Mouse (Mus musculus): Measurements from ENCODE around the gene Hipk4. TPM values are rescaled to one million over a fixed set of nuclear protein-coding genes. Genes with fewer than 3 reads are reported as not detected.

Hipk4 gene
- polyA plus RNA-seq, 1 experiment from 2014 or later: 0.04 TPM

DNA sequence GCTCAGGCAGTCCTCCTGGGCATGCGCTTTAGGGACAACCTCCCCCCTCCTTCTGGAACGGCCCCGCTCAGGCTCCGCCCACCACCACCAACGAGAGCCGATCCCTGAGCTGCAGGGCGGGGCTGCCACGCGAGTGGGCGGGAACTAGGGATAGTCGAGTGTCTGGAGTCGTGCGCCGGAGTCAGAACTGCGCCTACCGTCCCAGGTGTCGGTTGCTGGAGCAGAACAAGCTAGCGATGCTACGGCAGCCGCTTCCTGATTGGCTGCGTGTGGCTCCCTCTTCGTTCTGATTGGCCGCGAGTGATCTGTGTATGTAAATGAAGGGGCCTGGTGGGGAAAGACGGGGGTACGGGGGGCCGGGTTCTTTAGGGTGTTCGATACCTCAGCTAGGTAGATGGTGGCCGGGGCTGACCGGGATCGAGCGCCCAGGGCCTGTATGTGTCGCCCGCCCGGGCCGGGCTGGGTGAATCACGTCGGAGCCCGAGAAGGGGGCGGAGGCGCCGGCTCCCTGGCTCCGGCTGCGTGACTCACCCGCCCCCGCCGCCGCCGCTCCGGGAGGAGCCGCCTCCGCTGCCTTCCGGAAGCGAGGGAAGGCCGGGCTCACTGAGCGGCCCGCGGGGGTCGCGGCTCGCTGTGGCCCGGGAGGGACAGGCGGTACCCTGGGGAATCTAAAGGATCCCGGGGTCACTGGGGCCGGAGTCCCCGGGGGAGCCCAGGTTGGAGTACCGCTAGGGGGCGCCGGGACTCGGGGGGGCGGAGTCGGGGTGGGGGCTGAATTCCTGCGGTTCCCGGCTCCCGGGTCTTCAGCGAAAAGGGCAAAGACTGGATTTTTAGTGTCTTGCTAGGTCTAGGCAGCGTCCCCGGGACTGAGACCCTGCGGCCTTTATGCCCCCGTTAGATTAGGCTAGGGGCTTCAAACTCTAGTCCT is 36.0 kb upstream of the Hipk4 start, which contains the start of gene Sertad1:
TSS of gene Sertad1 (plus strand) at position 141 of the 928 bp plus-strand sequence.
- no peaks in the 10 kb centered on the region for H3K9me3 ChIP-seq (ENCODE audit: low read length)
- DNase-seq (peak; percentile 100), ATAC-seq (peak; percentile 84)
- H3K36me3 ChIP-seq (replicated peaks; ENCODE audit: insufficient read depth, low read length): peaks cover 12% of the 10 kb centered on the region
- peaks cover 48% of the 10 kb centered on the region for H3K4me1 ChIP-seq (ENCODE audit: insufficient read depth)
- H3K9ac ChIP-seq (replicated peaks): peak within 1 kb of the TSS; percentile 83
- peak within 1 kb of the TSS; percentile 92 for H3K4me2 ChIP-seq (ENCODE audit: low read depth, low read length)
- H3K4me3 ChIP-seq (ENCODE audit: low read depth, low read length): peak within 1 kb of the TSS; percentile 91
- H3K27me3 ChIP-seq (ENCODE audit: insufficient read depth, low read length): no peaks in the 10 kb centered on the region
- WGBS (ENCODE audit: insufficient replicate concordance): 2% methylated on average over 69 of the region's 80 CpGs
- peak within 1 kb of the TSS; percentile 98 for H3K27ac ChIP-seq (ENCODE audit: low read depth)
- TF ChIP-seq CTCF (IDR thresholded peaks at IDR 0.05; ENCODE audit: low read depth): peak; percentile 69
- TF ChIP-seq EP300 (IDR thresholded peaks at IDR 0.05; ENCODE audit: low read depth): peak; percentile 19; the same call in 1 of the 2 replicates

- WGBS (ENCODE audit: insufficient replicate concordance): 6% methylated on average over 13 of the region's 13 CpGs
- peak; percentile 65 for DNase-seq
- no peak for TF ChIP-seq CTCF (IDR thresholded peaks at IDR 0.05; ENCODE audit: low read depth)
- TF ChIP-seq EP300 (IDR thresholded peaks at IDR 0.05; ENCODE audit: low read depth): no peak
- H3K9me3 ChIP-seq (ENCODE audit: low read length): no peaks in the 10 kb centered on the region
- H3K36me3 ChIP-seq (replicated peaks; ENCODE audit: insufficient read depth, low read length): peaks cover 12% of the 10 kb centered on the region
- peak overlapping the region; percentile 98 for H3K27ac ChIP-seq (ENCODE audit: low read depth)
- peaks cover 49% of the 10 kb centered on the region for H3K4me1 ChIP-seq (ENCODE audit: insufficient read depth)
- H3K27me3 ChIP-seq (ENCODE audit: insufficient read depth, low read length): no peaks in the 10 kb centered on the region
- peak overlapping the region; percentile 91 for H3K4me3 ChIP-seq (ENCODE audit: low read depth, low read length)
- no peak for ATAC-seq
- peak overlapping the region; percentile 83 for H3K9ac ChIP-seq (replicated peaks)
- H3K4me2 ChIP-seq (ENCODE audit: low read depth, low read length): peak overlapping the region; percentile 92
These were observed 35.3 kb upstream of the Hipk4 start for GRCm38 (mm10) chr7:27487740-27488268.

- ATAC-seq (no peak), DNase-seq (peak; percentile 16)
- peak overlapping the region; percentile 79 for H3K4me2 ChIP-seq (ENCODE audit: low read depth, low read length)
- H3K9ac ChIP-seq (replicated peaks): no peak overlapping the region
- H3K27ac ChIP-seq (ENCODE audit: low read depth): no peak overlapping the region
- no peaks in the 10 kb centered on the region for H3K27me3 ChIP-seq (ENCODE audit: insufficient read depth, low read length)
- TF ChIP-seq CTCF (IDR thresholded peaks at IDR 0.05; ENCODE audit: low read depth) (no peak), EP300 (IDR thresholded peaks at IDR 0.05; ENCODE audit: low read depth) (no peak)
- no peaks in the 10 kb centered on the region for H3K9me3 ChIP-seq (ENCODE audit: low read length)
- H3K4me3 ChIP-seq (ENCODE audit: low read depth, low read length): no peak overlapping the region
- peaks cover 12% of the 10 kb centered on the region for H3K36me3 ChIP-seq (replicated peaks; ENCODE audit: insufficient read depth, low read length)
- 86% methylated on average over 25 of the region's 25 CpGs for WGBS (ENCODE audit: insufficient replicate concordance)
- H3K4me1 ChIP-seq (ENCODE audit: insufficient read depth): peaks cover 51% of the 10 kb centered on the region
These were observed 33.7 kb upstream of the Hipk4 start for GRCm38 (mm10) chr7:27489270-27489869.

DNA sequence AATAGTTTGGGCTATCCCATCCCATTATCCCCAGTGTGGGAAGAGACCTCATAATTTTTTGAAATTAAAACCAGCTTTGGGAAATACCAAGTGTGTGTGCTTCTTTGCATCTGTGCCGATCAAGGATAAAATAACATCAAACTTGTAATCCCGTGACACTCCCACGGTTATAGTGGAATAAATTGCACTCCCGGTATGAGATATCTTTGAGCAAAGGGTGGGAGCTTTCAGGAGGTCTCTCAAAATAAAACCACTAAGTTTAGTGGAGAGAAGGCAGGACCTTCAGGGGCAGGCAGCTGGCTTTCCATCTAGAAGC is 32.9 kb upstream of the Hipk4 start:
- ATAC-seq (no peak), DNase-seq (no peak)
- H3K36me3 ChIP-seq (replicated peaks; ENCODE audit: insufficient read depth, low read length): peaks cover 12% of the 10 kb centered on the region
- 35% methylated on average over 4 of the region's 4 CpGs for WGBS (ENCODE audit: insufficient replicate concordance)
- H3K27me3 ChIP-seq (ENCODE audit: insufficient read depth, low read length): no peaks in the 10 kb centered on the region
- peak overlapping the region; percentile 79 for H3K27ac ChIP-seq (ENCODE audit: low read depth)
- H3K4me1 ChIP-seq (ENCODE audit: insufficient read depth): peaks cover 47% of the 10 kb centered on the region
- peak overlapping the region; percentile 79 for H3K4me2 ChIP-seq (ENCODE audit: low read depth, low read length)
- peak overlapping the region; percentile 48 for H3K4me3 ChIP-seq (ENCODE audit: low read depth, low read length)
- H3K9me3 ChIP-seq (ENCODE audit: low read length): no peaks in the 10 kb centered on the region
- H3K9ac ChIP-seq (replicated peaks): peak overlapping the region; percentile 63
- 0 out of 2 replicates have a peak, but pooled peaks have one; percentile 2 for TF ChIP-seq EP300 (IDR thresholded peaks at IDR 0.05; ENCODE audit: low read depth)
- TF ChIP-seq CTCF (IDR thresholded peaks at IDR 0.05; ENCODE audit: low read depth): no peak

DNA sequence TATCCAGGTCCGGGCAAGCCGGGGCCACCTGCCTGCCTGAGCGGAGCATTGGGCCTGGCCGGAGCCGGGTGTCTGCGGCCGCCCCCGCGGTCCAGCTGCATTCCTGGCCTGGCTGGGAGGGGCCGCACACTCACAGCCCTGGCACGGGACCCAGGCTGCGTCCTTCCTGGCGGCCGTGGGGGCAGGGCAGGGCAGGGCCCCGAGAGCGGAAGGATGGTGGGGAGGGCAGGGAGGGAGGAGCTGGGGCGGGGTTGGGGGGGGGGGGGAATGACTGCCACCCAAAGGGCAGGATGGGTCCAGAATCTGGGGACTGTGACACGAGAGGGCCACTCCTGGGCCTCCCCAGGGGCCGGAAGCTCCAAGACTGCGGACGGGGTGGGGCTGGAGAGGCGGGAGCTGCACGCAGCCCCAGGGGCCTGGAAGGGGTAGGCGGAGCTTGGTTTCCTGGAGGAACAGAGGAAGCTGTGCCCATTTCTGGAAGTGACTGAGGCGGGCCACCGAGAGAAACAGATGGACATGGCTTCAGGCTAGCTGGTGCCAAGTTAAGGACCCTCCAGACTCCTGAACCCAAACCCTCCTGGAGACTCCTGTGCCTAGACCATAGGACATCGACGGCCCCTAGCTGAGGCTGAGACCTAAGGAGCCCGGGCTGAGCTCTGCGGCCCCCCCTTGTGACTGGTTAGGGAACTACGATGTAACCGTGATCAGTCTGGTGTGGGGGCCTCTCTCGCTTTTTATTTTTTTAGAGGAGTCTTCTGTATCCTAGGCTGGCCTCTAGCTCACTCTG is 32.3 kb upstream of the Hipk4 start:
- Histone ChIP-seq H3K4me1 (ENCODE audit: insufficient read depth) (peaks cover 41% of the 10 kb centered on the region), H3K4me2 (ENCODE audit: low read depth, low read length) (peak overlapping the region; percentile 79), H3K27me3 (ENCODE audit: insufficient read depth, low read length) (no peaks in the 10 kb centered on the region), H3K9ac (replicated peaks) (peak overlapping the region; percentile 63), H3K4me3 (ENCODE audit: low read depth, low read length) (peak overlapping the region; percentile 48), H3K36me3 (replicated peaks; ENCODE audit: insufficient read depth, low read length) (peaks cover 12% of the 10 kb centered on the region), H3K9me3 (ENCODE audit: low read length) (no peaks in the 10 kb centered on the region), H3K27ac (ENCODE audit: low read depth) (peak overlapping the region; percentile 79)
- TF ChIP-seq CTCF (IDR thresholded peaks at IDR 0.05; ENCODE audit: low read depth) (peak; percentile 88), EP300 (IDR thresholded peaks at IDR 0.05; ENCODE audit: low read depth) (0 out of 2 replicates have a peak, but pooled peaks have one; percentile 21)
- WGBS (ENCODE audit: insufficient replicate concordance): under 1% methylated on average over 28 of the region's 33 CpGs
- peak; percentile 93 for DNase-seq
- ATAC-seq: peak; percentile 78
